8 mouse cellular contexts compared by ENCODE assay signal in the genomic region with DNA sequence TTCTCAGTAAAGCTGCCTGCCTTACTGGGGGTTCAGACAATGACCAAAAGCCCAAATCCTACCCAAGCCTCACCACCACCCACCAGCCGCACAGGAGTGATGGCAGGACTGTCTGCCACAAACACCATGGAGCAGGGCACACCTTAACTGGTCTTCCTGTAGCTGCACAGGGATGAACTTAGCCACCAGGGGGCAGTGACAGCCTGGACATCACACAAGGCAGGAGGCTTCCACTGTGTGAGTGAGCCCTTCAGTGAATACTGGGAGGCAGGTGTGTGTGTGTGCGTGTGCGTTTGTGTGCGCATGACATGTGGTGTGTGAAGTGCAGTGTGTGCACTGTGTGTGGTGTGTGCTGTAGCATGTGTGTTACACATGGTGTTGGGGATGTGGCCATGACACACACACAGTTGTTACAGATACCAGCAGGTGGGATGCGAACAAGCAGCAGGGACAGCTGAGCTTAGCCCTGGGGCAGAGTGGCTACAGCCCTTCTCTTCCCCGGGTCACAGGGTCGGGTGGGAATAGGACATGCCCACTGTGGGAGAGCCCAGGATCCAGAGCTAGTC. TPM values are rescaled to one million over a fixed set of nuclear protein-coding genes. Genes with fewer than 3 reads are reported as not detected.
DNase-seq lines count a peak whose midpoint lies in the region; ATAC-seq lines count a peak whose summit lies in the region.

No protein-coding gene starts in this region.

- no peak overlapping the region for H3K4me2 ChIP-seq in heart, embryonic 14.5 days (ENCODE audit: low read length)
- no peak overlapping the region for H3K4me2 ChIP-seq in liver, embryonic 12.5 days
- H3K4me2 ChIP-seq in stomach, embryonic 14.5 days (replicated peaks; ENCODE audit: low read depth, low read length) = no peak overlapping the region

- 80% methylated on average over 7 of the region's 7 CpGs for WGBS in heart, embryonic 14.5 days
- WGBS in liver, embryonic 12.5 days (ENCODE audit: insufficient replicate concordance) = 80% methylated on average over 7 of the region's 7 CpGs
- 87% methylated on average over 7 of the region's 7 CpGs for WGBS in stomach, embryonic 14.5 days

- peak; percentile 84 for DNase-seq in 416B (ENCODE audit: low read depth)
- DNase-seq in brain, adult 2 months (ENCODE audit: low read depth, low spot score) = peak; percentile 93
- DNase-seq in fibroblast of lung, adult 2 months (ENCODE audit: low read depth) = peak; percentile 37
- DNase-seq in kidney, postnatal 10 days = peak; percentile 89
- DNase-seq in natural killer cell, adult 2 months (ENCODE audit: low spot score in 2 of 2) = peak; percentile 72 to 83

- H3K36me3 ChIP-seq in heart, embryonic 14.5 days (ENCODE audit: control insufficient read depth, insufficient read depth, low read length) = peaks cover 96% of the 10 kb centered on the region
- peaks cover 100% of the 10 kb centered on the region for H3K36me3 ChIP-seq in liver, embryonic 12.5 days
- H3K36me3 ChIP-seq in stomach, embryonic 14.5 days (ENCODE audit: control insufficient read depth, insufficient read depth, low read length) = peaks cover 84% of the 10 kb centered on the region

- no peaks in the 10 kb centered on the region for H3K4me1 ChIP-seq in heart, embryonic 14.5 days (ENCODE audit: control insufficient read depth in 2 of 2, insufficient read depth in 2 of 2, low read length in 2 of 2)
- no peaks in the 10 kb centered on the region for H3K4me1 ChIP-seq in liver, embryonic 12.5 days
- no peaks in the 10 kb centered on the region for H3K4me1 ChIP-seq in stomach, embryonic 14.5 days (ENCODE audit: control insufficient read depth, insufficient read depth, low read length)

- no peak overlapping the region for H3K9ac ChIP-seq in heart, embryonic 14.5 days (ENCODE audit: low read length)
- no peak overlapping the region for H3K9ac ChIP-seq in liver, embryonic 12.5 days
- H3K9ac ChIP-seq in stomach, embryonic 14.5 days (replicated peaks; ENCODE audit: low read depth, low read length) = no peak overlapping the region

- 0 out of 2 replicates have a peak, but pooled peaks have one; percentile 41 for ATAC-seq in heart, embryonic 14.5 days (ENCODE audit: insufficient number of reproducible peaks, insufficient read depth, low FRiP score, low read depth)
- peak; percentile 72 for ATAC-seq in liver, embryonic 12.5 days
- ATAC-seq in stomach, embryonic 14.5 days (ENCODE audit: insufficient number of reproducible peaks, insufficient read depth, low FRiP score, low read depth) = peak; percentile 75

- no peaks in the 10 kb centered on the region for H3K27me3 ChIP-seq in heart, embryonic 14.5 days (ENCODE audit: control insufficient read depth, insufficient read depth, low read length)
- no peaks in the 10 kb centered on the region for H3K27me3 ChIP-seq in liver, embryonic 12.5 days (replicated peaks)
- no peaks in the 10 kb centered on the region for H3K27me3 ChIP-seq in stomach, embryonic 14.5 days (ENCODE audit: control insufficient read depth, insufficient read depth, low read length)

- H3K27ac ChIP-seq in heart, embryonic 14.5 days (replicated peaks in 1 of 2; ENCODE audit: control insufficient read depth in 1 of 2, insufficient read depth in 1 of 2, low read depth in 2 of 2, low read length in 2 of 2) = no peak overlapping the region
- no peak overlapping the region for H3K27ac ChIP-seq in liver, embryonic 12.5 days
- no peak overlapping the region for H3K27ac ChIP-seq in stomach, embryonic 14.5 days (ENCODE audit: low read length)

- no peaks in the 10 kb centered on the region for H3K9me3 ChIP-seq in heart, embryonic 14.5 days (ENCODE audit: control insufficient read depth, low read length)
- no peaks in the 10 kb centered on the region for H3K9me3 ChIP-seq in liver, embryonic 12.5 days (replicated peaks)
- no peaks in the 10 kb centered on the region for H3K9me3 ChIP-seq in stomach, embryonic 14.5 days (ENCODE audit: control insufficient read depth, low read depth, low read length)

- no peak overlapping the region for H3K4me3 ChIP-seq in heart, embryonic 14.5 days (ENCODE audit: control insufficient read depth in 1 of 2, insufficient read depth in 1 of 2, low read depth in 1 of 2, low read length in 2 of 2)
- H3K4me3 ChIP-seq in liver, embryonic 12.5 days = no peak overlapping the region
- H3K4me3 ChIP-seq in stomach, embryonic 14.5 days (ENCODE audit: low read depth, low read length) = no peak overlapping the region

RNA-seq across cellular contexts. Expression of gene 1700061G19Rik, which starts 22.4 kb away (rescaled TPM):
- 0.35 and 0.74 TPM in 2 replicates for polyA plus RNA-seq in heart, embryonic 14.5 days (2014; fragmentation: Nextera tagmentation; extraction: Ambion mirVana)
- 0.08 and 0.11 TPM in 2 replicates for polyA plus RNA-seq in liver, embryonic 12.5 days (2016; fragmentation: Nextera tagmentation; extraction: Ambion mirVana)
- polyA plus RNA-seq in stomach, embryonic 14.5 days (2014; fragmentation: Nextera tagmentation; extraction: Ambion mirVana) = 0.35 and 0.76 TPM in 2 replicates

RNA-seq across cellular contexts. Expression of gene Acsbg2, which starts 23.5 kb away (rescaled TPM):
- polyA plus RNA-seq in heart, embryonic 14.5 days (2014; fragmentation: Nextera tagmentation; extraction: Ambion mirVana) = not detected in 2 replicates
- polyA plus RNA-seq in liver, embryonic 12.5 days (2016; fragmentation: Nextera tagmentation; extraction: Ambion mirVana) = not detected in 2 replicates
- not detected in 2 replicates for polyA plus RNA-seq in stomach, embryonic 14.5 days (2014; fragmentation: Nextera tagmentation; extraction: Ambion mirVana)

RNA-seq across cellular contexts. Expression of gene Mllt1, which starts 37.5 kb away (rescaled TPM):
- 11.4 and 20.4 TPM in 2 replicates for polyA plus RNA-seq in heart, embryonic 14.5 days (2014; fragmentation: Nextera tagmentation; extraction: Ambion mirVana)
- 24.4 and 24.7 TPM in 2 replicates for polyA plus RNA-seq in liver, embryonic 12.5 days (2016; fragmentation: Nextera tagmentation; extraction: Ambion mirVana)
- 26.8 and 29.6 TPM in 2 replicates for polyA plus RNA-seq in stomach, embryonic 14.5 days (2014; fragmentation: Nextera tagmentation; extraction: Ambion mirVana)

Comparison
In these comparisons a context has a peak if more than half of its experiments do, and no peak if none do; other contexts are left out.
1. DNase-seq: peak in every context shown above with its lines; median percentile 93 in brain, adult 2 months; 89 in kidney, postnatal 10 days; 84 in 416B; 78 in natural killer cell, adult 2 months; 37 in fibroblast of lung, adult 2 months.